Mouse (Mus musculus) 3T3-L1 (cell line): ENCODE results near the gene Gas1.

Experiments
- DNase-seq: peaks from one replicate; pipeline ENCODE4 v3.0.0-alpha.2; 2015; ENCODE audit warnings: low read depth, low spot score

Gene Gas1

GRCm38 (mm10) chr13:60173591-60174524, 3.3 kb downstream of the Gas1 start:
- DNase-seq = peak; percentile 58

DNA sequence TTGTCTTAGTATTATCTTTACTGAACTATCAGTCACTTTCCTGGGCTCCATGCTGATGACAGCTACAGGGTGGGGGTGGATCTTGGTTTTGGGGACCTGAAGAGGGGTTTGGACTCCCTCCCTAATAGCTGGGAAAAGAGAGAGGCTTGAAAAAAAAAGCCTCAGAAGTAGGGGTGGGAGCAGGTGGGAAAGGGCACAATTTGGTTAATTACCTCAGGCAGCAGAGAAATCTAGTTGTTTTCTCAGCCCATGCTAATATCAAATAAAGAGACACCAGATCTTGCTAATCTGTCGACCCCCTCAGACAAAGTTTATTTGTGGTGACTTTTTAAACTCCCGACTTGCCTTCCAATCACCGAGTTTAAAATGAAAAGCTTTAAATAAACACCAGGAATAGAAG, 4.0 kb downstream of the Gas1 start:
- DNase-seq = peak; percentile 31

GRCm38 (mm10) chr13:60172366-60173017, 4.7 kb downstream of the Gas1 start:
- peak; percentile 63 for DNase-seq

DNA sequence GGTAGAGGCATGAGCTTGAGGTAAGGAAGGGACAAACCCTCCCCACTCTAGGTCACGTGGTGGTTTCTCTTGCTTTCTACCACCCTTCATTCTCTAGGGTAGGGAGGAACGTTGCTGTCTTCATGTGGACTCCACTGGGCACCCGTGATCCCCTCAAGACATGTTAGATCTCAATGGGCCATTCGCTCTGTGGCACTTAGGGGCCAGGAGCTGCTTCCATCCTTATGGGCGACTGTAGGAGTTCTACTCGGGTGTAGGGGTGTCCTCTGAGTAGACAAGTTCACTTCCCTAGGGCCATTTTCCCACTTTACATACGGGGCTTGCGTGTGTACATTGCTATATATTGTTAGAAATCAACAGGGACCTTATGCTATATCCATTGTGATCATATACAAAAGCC, 5.4 kb downstream of the Gas1 start:
- no peak for DNase-seq

GRCm38 (mm10) chr13:60170898-60171715, 6.1 kb downstream of the Gas1 start:
- DNase-seq = no peak

- no peak for DNase-seq
Observed at GRCm38 (mm10) chr13:60169026-60169425, 8.1 kb downstream of the Gas1 start.

GRCm38 (mm10) chr13:60156294-60157126, 20.7 kb downstream of the Gas1 start:
- DNase-seq = no peak

DNA sequence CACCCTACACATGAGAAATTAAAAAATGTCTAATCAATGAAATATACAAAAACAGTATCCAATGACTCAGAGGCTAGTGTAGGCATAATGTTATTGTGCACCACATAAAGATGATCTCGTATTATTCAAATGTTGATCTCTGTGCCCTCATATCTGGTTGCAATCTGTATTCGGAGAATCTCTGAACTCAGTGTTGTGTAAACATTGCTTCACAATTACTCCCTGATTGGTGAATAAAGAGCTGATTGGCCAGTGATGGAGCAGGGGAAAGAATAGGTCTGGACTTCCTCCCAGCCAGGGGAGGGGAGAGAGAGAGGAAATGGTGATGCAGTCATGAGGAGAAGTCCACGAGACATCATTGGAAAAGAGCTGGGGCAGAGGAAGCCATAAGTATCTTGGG, 23.0 kb downstream of the Gas1 start:
- no peak for DNase-seq

DNA sequence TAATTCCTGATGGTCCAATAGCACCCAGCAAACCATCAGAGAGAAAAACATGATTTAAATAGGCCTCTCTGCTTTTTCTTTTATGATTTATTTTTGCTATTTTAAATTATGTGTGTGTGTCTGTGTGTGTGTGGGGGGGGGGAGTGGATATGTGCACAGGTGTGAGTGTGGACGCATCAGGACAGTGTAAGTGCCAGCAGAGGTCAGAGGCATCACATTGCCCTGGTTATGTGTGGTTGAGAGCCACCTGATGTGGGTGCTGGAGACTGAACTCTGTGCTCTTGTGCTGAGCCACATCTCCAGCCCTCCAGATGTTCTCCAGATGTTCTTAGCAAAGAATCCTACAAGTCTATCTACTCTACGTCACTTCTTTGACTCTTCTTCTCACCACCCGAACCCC, 28.9 kb downstream of the Gas1 start:
- no peak for DNase-seq

- no peak for DNase-seq
Observed at GRCm38 (mm10) chr13:60147857-60148181, 29.3 kb downstream of the Gas1 start.

GRCm38 (mm10) chr13:60146994-60147856, 29.9 kb downstream of the Gas1 start:
- no peak for DNase-seq

GRCm38 (mm10) chr13:60146231-60146630, 30.9 kb downstream of the Gas1 start:
- DNase-seq = no peak

- no peak for DNase-seq
Observed at GRCm38 (mm10) chr13:60136962-60137361, 40.2 kb downstream of the Gas1 start.

GRCm38 (mm10) chr13:60134439-60134799, 42.7 kb downstream of the Gas1 start:
- no peak for DNase-seq

GRCm38 (mm10) chr13:60133716-60134438, 43.3 kb downstream of the Gas1 start:
- no peak for DNase-seq

- no peak for DNase-seq
Observed at GRCm38 (mm10) chr13:60131771-60132170, 45.4 kb downstream of the Gas1 start.

- no peak for DNase-seq
Observed at GRCm38 (mm10) chr13:60129541-60129940, 47.6 kb downstream of the Gas1 start.

- no peak for DNase-seq
Observed at GRCm38 (mm10) chr13:60126338-60126737, 50.8 kb downstream of the Gas1 start.

DNA sequence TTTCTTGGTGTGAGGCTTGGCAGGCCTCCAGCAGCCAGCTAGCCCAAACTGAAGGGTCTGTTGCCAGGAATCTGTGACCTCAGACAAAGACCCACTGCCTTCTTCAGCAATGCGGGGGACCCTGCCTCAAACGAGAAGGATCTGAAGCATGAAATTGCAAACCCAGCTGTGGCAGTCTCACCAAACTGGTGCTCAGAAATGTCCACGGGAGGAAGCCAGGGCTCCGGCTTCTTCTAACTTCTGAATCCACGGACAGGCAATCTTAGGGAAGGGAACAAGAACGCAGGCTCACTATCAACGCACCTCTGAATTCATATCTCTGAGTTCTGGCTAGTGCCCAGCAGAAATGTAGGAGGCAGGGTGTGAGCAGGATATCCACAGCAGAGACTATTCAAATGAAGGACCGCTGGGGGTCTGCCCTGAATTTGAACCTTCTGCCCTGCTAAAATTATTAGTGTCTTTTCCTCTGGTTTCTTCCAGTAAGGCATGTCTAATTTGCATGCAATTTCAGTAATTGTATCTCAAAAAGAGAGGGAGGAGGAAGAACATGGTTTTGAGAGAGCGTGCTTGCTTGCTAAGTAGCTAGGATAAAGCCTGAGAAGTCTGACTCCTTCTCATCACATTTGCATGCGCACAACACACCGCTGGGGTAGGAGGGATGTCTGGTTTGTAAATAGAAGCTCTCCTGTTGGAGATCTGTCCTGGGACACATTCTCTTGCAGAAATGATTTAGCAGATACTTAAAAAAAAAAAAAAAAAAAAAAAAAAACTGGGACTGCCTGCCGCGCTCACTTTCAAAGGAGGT, 51.5 kb downstream of the Gas1 start:
- no peak for DNase-seq
